In genomic region chr2:152542897-152543296, GRCm38 (mm10) we compare ENCODE assay signal across 28 mouse cellular contexts. TPM values are rescaled to one million over a fixed set of nuclear protein-coding genes. Genes with fewer than 3 reads are reported as not detected.
DNase-seq lines count a peak whose midpoint lies in the region; ATAC-seq and TF ChIP-seq lines count a peak whose summit lies in the region.
"Had no signal": no experiment of that assay in that cellular context is flagged by ENCODE, and none has a peak within 500 bp of the region (broad histone marks: within the 10 kb centered on the region; RNA-seq: fewer than 3 reads in every experiment).

No protein-coding gene starts in this region.

- no peak for ATAC-seq in kidney, postnatal 0 days (replicated peaks; ENCODE audit: low FRiP score, low read depth)
- ATAC-seq: forebrain, embryonic 15.5 days; hindbrain, embryonic 16.5 days; midbrain, embryonic 16.5 days had no signal

- H3K27ac ChIP-seq in gastrocnemius, adult 2 months = no peak overlapping the region
- peak overlapping the region; percentile 31; the same call in 1 of the 2 replicates for H3K27ac ChIP-seq in kidney, postnatal 0 days
- H3K27ac ChIP-seq in bone marrow macrophage, adult 2 months (ENCODE audit: insufficient read depth, low read depth, low read length) = no peak overlapping the region
- H3K27ac ChIP-seq: forebrain, embryonic 15.5 days; heart, embryonic 15.5 days; limb, embryonic 13.5 days; neural tube, embryonic 15.5 days had no signal

- H3K4me2 ChIP-seq in kidney, postnatal 0 days (ENCODE audit: low read length) = no peak overlapping the region
- H3K4me2 ChIP-seq: forebrain, embryonic 15.5 days; heart, embryonic 15.5 days; limb, embryonic 13.5 days; neural tube, embryonic 15.5 days had no signal

- no peaks in the 10 kb centered on the region for H3K36me3 ChIP-seq in kidney, postnatal 0 days (ENCODE audit: insufficient read depth, low read length)
- H3K36me3 ChIP-seq in E14TG2a.4 (ENCODE audit: insufficient read depth, low read length) = no peaks in the 10 kb centered on the region
- H3K36me3 ChIP-seq: forebrain, embryonic 15.5 days; heart, embryonic 15.5 days; limb, embryonic 13.5 days; neural tube, embryonic 15.5 days had no signal

- H3K27me3 ChIP-seq in kidney, postnatal 0 days (ENCODE audit: insufficient read depth, low read length) = no peaks in the 10 kb centered on the region
- H3K27me3 ChIP-seq in E14TG2a.4 (ENCODE audit: insufficient read depth, low read length) = no peaks in the 10 kb centered on the region
- H3K27me3 ChIP-seq: forebrain, embryonic 15.5 days; heart, embryonic 15.5 days; limb, embryonic 13.5 days; neural tube, embryonic 15.5 days had no signal

- WGBS in kidney, postnatal 0 days = 74% methylated on average over 2 of the region's 2 CpGs

- H3K9ac ChIP-seq in kidney, postnatal 0 days (ENCODE audit: low read depth, low read length) = no peak overlapping the region
- H3K9ac ChIP-seq: forebrain, embryonic 15.5 days; heart, embryonic 15.5 days; limb, embryonic 13.5 days; neural tube, embryonic 15.5 days had no signal

- H3K4me1 ChIP-seq in kidney, postnatal 0 days (replicated peaks; ENCODE audit: insufficient read depth, low read length) = 0 out of 2 replicates have a peak, but pooled peaks cover 9% of the 10 kb centered on the region
- peaks cover 18% of the 10 kb centered on the region for H3K4me1 ChIP-seq in E14TG2a.4 (replicated peaks; ENCODE audit: low read depth, low read length)
- no peaks in the 10 kb centered on the region for H3K4me1 ChIP-seq in bone marrow macrophage, adult 2 months (ENCODE audit: control insufficient read depth, insufficient read depth, low read length)
- H3K4me1 ChIP-seq: forebrain, embryonic 15.5 days; neural tube, embryonic 15.5 days had no signal

- intact Hi-C loops in gastrocnemius, adult 2 months (cut with DNase I) = no loop called here

- no peak overlapping the region for H3K4me3 ChIP-seq in gastrocnemius, adult 2 months
- no peak overlapping the region for H3K4me3 ChIP-seq in kidney, postnatal 0 days (replicated peaks; ENCODE audit: low read depth, low read length)
- no peak overlapping the region for H3K4me3 ChIP-seq in E14TG2a.4 (replicated peaks; ENCODE audit: low read length)
- no peak overlapping the region for H3K4me3 ChIP-seq in bone marrow macrophage, adult 2 months (ENCODE audit: insufficient read depth, low read length)
- H3K4me3 ChIP-seq: forebrain, embryonic 15.5 days; heart, embryonic 15.5 days; limb, embryonic 13.5 days; neural tube, embryonic 15.5 days had no signal

- no peaks in the 10 kb centered on the region for H3K9me3 ChIP-seq in kidney, postnatal 0 days (replicated peaks; ENCODE audit: low read length)
- peaks cover 4% of the 10 kb centered on the region for H3K9me3 ChIP-seq in E14TG2a.4 (ENCODE audit: low read length)
- H3K9me3 ChIP-seq: forebrain, embryonic 15.5 days; heart, embryonic 15.5 days; neural tube, embryonic 15.5 days had no signal

- no peak for TF ChIP-seq POLR2A in bone marrow macrophage, adult 2 months (IDR thresholded peaks at IDR 0.05; ENCODE audit: borderline replicate concordance, low read depth, low read length)

- DNase-seq in gastrocnemius, adult 2 months = no peak
- no peak for DNase-seq in gastrocnemius, postnatal 4 days (ENCODE audit: low spot score in 2 of 2)
- no peak for DNase-seq in kidney, postnatal 0 days (ENCODE audit: low spot score)
- DNase-seq in kidney, postnatal 4 days = no peak
- DNase-seq in c-Kit-positive CD71-positive TER-119-positive erythroid progenitor cells, embryonic 14.5 days (ENCODE audit: low spot score) = no peak
- DNase-seq in spleen, postnatal 36 days (ENCODE audit: low spot score in 2 of 2) = no peak
- DNase-seq: adrenal gland, postnatal 14 days; cerebellum, adult 18-20 months; cerebellum, postnatal 25 days; embryo, embryonic 11 days; heart, postnatal 4 days; layer of hippocampus, postnatal 36 days; right cerebral cortex, postnatal 25 days; thymus, postnatal 25 days had no signal

- peak; percentile 22; the same call in 1 of the 2 replicates for TF ChIP-seq CTCF in gastrocnemius, adult 2 months (IDR thresholded peaks at IDR 0.05)
- peak; percentile 46 for TF ChIP-seq CTCF in kidney, postnatal 0 days (IDR thresholded peaks at IDR 0.05; ENCODE audit: low read depth)
- peak; percentile 60 for TF ChIP-seq CTCF in E14TG2a.4 (conservative IDR thresholded peaks at IDR 0.05; ENCODE audit: low read length)
- 0 out of 2 replicates have a peak, but pooled peaks have one; percentile 7 for TF ChIP-seq CTCF in bone marrow macrophage, adult 2 months (IDR thresholded peaks at IDR 0.05; ENCODE audit: low read depth, low read length)

RNA-seq across cellular contexts. Expression of gene Defb29, which starts 3.0 kb away (rescaled TPM):
- total RNA-seq in gastrocnemius, adult 2 months (2021) = not detected
- not detected for total RNA-seq in gastrocnemius, postnatal 4 days (2021)
- 48.4 and 64.8 TPM in 2 replicates for polyA plus RNA-seq in kidney, postnatal 0 days (2015; fragmentation: Nextera tagmentation; extraction: Ambion mirVana)
- polyA plus RNA-seq in bone marrow macrophage, adult 2 months (2012; ENCODE audit: insufficient read depth, insufficient read length, missing spikeins) = not detected in 2 replicates
- total RNA-seq: adrenal gland, postnatal 14 days; granulocyte monocyte progenitor cell, adult 5-6 weeks; heart, postnatal 4 days; layer of hippocampus, postnatal 36 days; left cerebral cortex, postnatal 14 days; megakaryocyte-erythroid progenitor cell, adult 5-6 weeks had no signal
- polyA plus RNA-seq: embryonic facial prominence, embryonic 14.5 days; forebrain, embryonic 15.5 days; heart, embryonic 15.5 days; hindbrain, embryonic 16.5 days; limb, embryonic 13.5 days; liver, embryonic 16.5 days; midbrain, embryonic 16.5 days; neural tube, embryonic 15.5 days; stomach, embryonic 16.5 days had no signal

RNA-seq across cellular contexts. Expression of gene Defb28, which starts 24.8 kb away (rescaled TPM):
- total RNA-seq in gastrocnemius, adult 2 months (2021) = not detected
- not detected for total RNA-seq in gastrocnemius, postnatal 4 days (2021)
- polyA plus RNA-seq in kidney, postnatal 0 days (2015; fragmentation: Nextera tagmentation; extraction: Ambion mirVana) = 1.1 and 1.8 TPM in 2 replicates
- polyA plus RNA-seq in bone marrow macrophage, adult 2 months (2012; ENCODE audit: insufficient read depth, insufficient read length, missing spikeins) = not detected in 2 replicates
- total RNA-seq: adrenal gland, postnatal 14 days; granulocyte monocyte progenitor cell, adult 5-6 weeks; heart, postnatal 4 days; layer of hippocampus, postnatal 36 days; left cerebral cortex, postnatal 14 days; megakaryocyte-erythroid progenitor cell, adult 5-6 weeks had no signal
- polyA plus RNA-seq: embryonic facial prominence, embryonic 14.5 days; forebrain, embryonic 15.5 days; heart, embryonic 15.5 days; hindbrain, embryonic 16.5 days; limb, embryonic 13.5 days; liver, embryonic 16.5 days; midbrain, embryonic 16.5 days; neural tube, embryonic 15.5 days; stomach, embryonic 16.5 days had no signal

RNA-seq across cellular contexts. Expression of gene Gm17416, which starts 26.2 kb away (rescaled TPM):
- not detected for total RNA-seq in gastrocnemius, adult 2 months (2021)
- total RNA-seq in gastrocnemius, postnatal 4 days (2021) = not detected
- 4.4 and 6.1 TPM in 2 replicates for polyA plus RNA-seq in kidney, postnatal 0 days (2015; fragmentation: Nextera tagmentation; extraction: Ambion mirVana)
- polyA plus RNA-seq in bone marrow macrophage, adult 2 months (2012; ENCODE audit: insufficient read depth, insufficient read length, missing spikeins) = not detected in 2 replicates
- total RNA-seq: adrenal gland, postnatal 14 days; granulocyte monocyte progenitor cell, adult 5-6 weeks; heart, postnatal 4 days; layer of hippocampus, postnatal 36 days; left cerebral cortex, postnatal 14 days; megakaryocyte-erythroid progenitor cell, adult 5-6 weeks had no signal
- polyA plus RNA-seq: embryonic facial prominence, embryonic 14.5 days; forebrain, embryonic 15.5 days; heart, embryonic 15.5 days; hindbrain, embryonic 16.5 days; limb, embryonic 13.5 days; liver, embryonic 16.5 days; midbrain, embryonic 16.5 days; neural tube, embryonic 15.5 days; stomach, embryonic 16.5 days had no signal

RNA-seq across cellular contexts. Expression of gene Defb21, which starts 29.6 kb away (rescaled TPM):
- total RNA-seq in gastrocnemius, adult 2 months (2021) = not detected
- not detected for total RNA-seq in gastrocnemius, postnatal 4 days (2021)
- not detected in 2 replicates for polyA plus RNA-seq in kidney, postnatal 0 days (2015; fragmentation: Nextera tagmentation; extraction: Ambion mirVana)
- polyA plus RNA-seq in bone marrow macrophage, adult 2 months (2012; ENCODE audit: insufficient read depth, insufficient read length, missing spikeins) = not detected in 2 replicates
- total RNA-seq: adrenal gland, postnatal 14 days; granulocyte monocyte progenitor cell, adult 5-6 weeks; heart, postnatal 4 days; layer of hippocampus, postnatal 36 days; left cerebral cortex, postnatal 14 days; megakaryocyte-erythroid progenitor cell, adult 5-6 weeks had no signal
- polyA plus RNA-seq: embryonic facial prominence, embryonic 14.5 days; forebrain, embryonic 15.5 days; heart, embryonic 15.5 days; hindbrain, embryonic 16.5 days; limb, embryonic 13.5 days; liver, embryonic 16.5 days; midbrain, embryonic 16.5 days; neural tube, embryonic 15.5 days; stomach, embryonic 16.5 days had no signal

RNA-seq across cellular contexts. Expression of gene Defb26, which starts 31.4 kb away (rescaled TPM):
- total RNA-seq in gastrocnemius, adult 2 months (2021) = not detected
- total RNA-seq in gastrocnemius, postnatal 4 days (2021) = not detected
- polyA plus RNA-seq in kidney, postnatal 0 days (2015; fragmentation: Nextera tagmentation; extraction: Ambion mirVana) = 0.27 TPM in 1 of 2 replicates, not detected in the other
- polyA plus RNA-seq in bone marrow macrophage, adult 2 months (2012; ENCODE audit: insufficient read depth, insufficient read length, missing spikeins) = not detected in 2 replicates
- total RNA-seq: adrenal gland, postnatal 14 days; granulocyte monocyte progenitor cell, adult 5-6 weeks; heart, postnatal 4 days; layer of hippocampus, postnatal 36 days; left cerebral cortex, postnatal 14 days; megakaryocyte-erythroid progenitor cell, adult 5-6 weeks had no signal
- polyA plus RNA-seq: embryonic facial prominence, embryonic 14.5 days; forebrain, embryonic 15.5 days; heart, embryonic 15.5 days; hindbrain, embryonic 16.5 days; limb, embryonic 13.5 days; liver, embryonic 16.5 days; midbrain, embryonic 16.5 days; neural tube, embryonic 15.5 days; stomach, embryonic 16.5 days had no signal

Comparison
In these comparisons a context has a peak if more than half of its experiments do, and no peak if none do; other contexts are left out.
1. CTCF ChIP-seq: peak in every context shown above with its lines; median percentile 60 in E14TG2a.4; 46 in kidney, postnatal 0 days; 22 in gastrocnemius, adult 2 months; 7 in bone marrow macrophage, adult 2 months.